Comparison of ENCODE assay signal across 25 mouse cellular contexts in the genomic region with DNA sequence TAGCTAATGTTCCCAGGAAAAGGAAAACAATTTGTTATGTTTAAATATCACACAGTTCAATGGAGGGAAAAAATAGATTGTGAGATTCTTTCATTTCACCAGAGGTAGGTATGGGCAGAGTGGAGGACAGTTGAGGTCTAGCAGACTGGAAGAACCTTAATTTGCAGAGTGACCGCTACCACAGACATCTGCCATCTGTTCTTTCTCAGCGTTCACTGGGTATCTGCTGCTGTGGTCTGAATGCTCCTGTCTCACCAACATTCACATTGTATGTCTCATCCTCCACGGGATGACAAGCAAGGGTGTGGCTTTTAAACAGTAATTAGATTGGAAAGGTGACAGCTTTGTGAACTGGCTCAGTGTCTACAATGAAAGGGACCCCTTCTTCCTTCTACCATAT.
DNase-seq lines count a peak whose midpoint lies in the region; ATAC-seq and TF ChIP-seq lines count a peak whose summit lies in the region.
"Had no signal": no experiment of that assay in that cellular context is flagged by ENCODE, and none has a peak within 500 bp of the region (broad histone marks: within the 10 kb centered on the region; RNA-seq: fewer than 3 reads in every experiment).

No protein-coding gene starts in this region.

- ATAC-seq in hindbrain, postnatal 0 days, result peak; percentile 53; the same call in 1 of the 2 replicates
- ATAC-seq in hindbrain, embryonic 16.5 days, result no peak
- no peak for ATAC-seq in kidney, postnatal 0 days (replicated peaks; ENCODE audit: low FRiP score, low read depth)
- ATAC-seq: CD4-positive, CD25-positive, alpha-beta regulatory T cell, adult 4 months; forebrain, embryonic 13.5 days; forebrain, embryonic 16.5 days; intestine, embryonic 15.5 days had no signal

- no peaks in the 10 kb centered on the region for H3K4me1 ChIP-seq in hindbrain, postnatal 0 days (ENCODE audit: insufficient read depth, low read length)
- H3K4me1 ChIP-seq in hindbrain, embryonic 16.5 days (ENCODE audit: control insufficient read depth, insufficient read depth, low read depth, low read length), result no peaks in the 10 kb centered on the region
- H3K4me1 ChIP-seq in kidney, postnatal 0 days (replicated peaks; ENCODE audit: insufficient read depth, low read length), result no peaks in the 10 kb centered on the region
- H3K4me1 ChIP-seq: forebrain, embryonic 10.5 days; forebrain, embryonic 13.5 days; heart, embryonic 10.5 days; heart, embryonic 13.5 days; intestine, embryonic 15.5 days had no signal

- H3K9ac ChIP-seq in hindbrain, postnatal 0 days (replicated peaks; ENCODE audit: low read length), result no peak overlapping the region
- no peak overlapping the region for H3K9ac ChIP-seq in hindbrain, embryonic 16.5 days (ENCODE audit: low read depth, low read length)
- H3K9ac ChIP-seq in kidney, postnatal 0 days (ENCODE audit: low read depth, low read length), result no peak overlapping the region
- H3K9ac ChIP-seq: forebrain, embryonic 13.5 days; heart, embryonic 13.5 days; hindbrain, embryonic 14.5 days; intestine, embryonic 15.5 days had no signal

- no peaks in the 10 kb centered on the region for H3K9me3 ChIP-seq in hindbrain, postnatal 0 days (ENCODE audit: low read length)
- H3K9me3 ChIP-seq in hindbrain, embryonic 16.5 days (ENCODE audit: control insufficient read depth, low read length), result no peaks in the 10 kb centered on the region
- H3K9me3 ChIP-seq in kidney, postnatal 0 days (replicated peaks; ENCODE audit: low read length), result no peaks in the 10 kb centered on the region
- H3K9me3 ChIP-seq: forebrain, embryonic 10.5 days; forebrain, embryonic 13.5 days; heart, embryonic 10.5 days; heart, embryonic 13.5 days; intestine, embryonic 15.5 days had no signal

- peak; percentile 27 for DNase-seq in hindbrain, postnatal 0 days (ENCODE audit: low spot score)
- peak; percentile 1 for DNase-seq in kidney, postnatal 0 days (ENCODE audit: low spot score)
- DNase-seq in kidney, postnatal 14 days, result no peak
- peak; percentile 64 for DNase-seq in Muller cell, postnatal 12 days (ENCODE audit: inconsistent ontology term)
- DNase-seq in adrenal gland, postnatal 4 days (ENCODE audit: low spot score in 2 of 2), result no peak
- DNase-seq: adrenal gland, postnatal 10 days; adrenal gland, postnatal 36 days; B cell, adult 2 months; cerebellum, adult 11 months; cerebellum, adult 2 months; cerebellum, adult 9-11 months; gastrocnemius, postnatal 10 days; gastrocnemius, postnatal 36 days; heart, adult 2 months; heart, postnatal 14 days; heart, postnatal 4 days had no signal

- H3K4me2 ChIP-seq in hindbrain, postnatal 0 days (ENCODE audit: low read depth, low read length), result no peak overlapping the region
- no peak overlapping the region for H3K4me2 ChIP-seq in hindbrain, embryonic 16.5 days (ENCODE audit: low read length)
- no peak overlapping the region for H3K4me2 ChIP-seq in kidney, postnatal 0 days (ENCODE audit: low read length)
- H3K4me2 ChIP-seq: forebrain, embryonic 13.5 days; heart, embryonic 13.5 days; hindbrain, embryonic 14.5 days; intestine, embryonic 15.5 days had no signal

- no peak overlapping the region for H3K4me3 ChIP-seq in hindbrain, postnatal 0 days (ENCODE audit: low read length)
- no peak overlapping the region for H3K4me3 ChIP-seq in hindbrain, embryonic 16.5 days (ENCODE audit: low read length)
- no peak overlapping the region for H3K4me3 ChIP-seq in kidney, postnatal 0 days (replicated peaks; ENCODE audit: low read depth, low read length)
- H3K4me3 ChIP-seq: forebrain, embryonic 10.5 days; forebrain, embryonic 13.5 days; heart, adult 2 months; heart, embryonic 10.5 days; heart, embryonic 13.5 days; intestine, embryonic 15.5 days had no signal

- 58% methylated on average over 3 of the region's 3 CpGs for WGBS in hindbrain, postnatal 0 days
- WGBS in hindbrain, embryonic 16.5 days, result 80% methylated on average over 3 of the region's 3 CpGs
- 46% methylated on average over 3 of the region's 3 CpGs for WGBS in kidney, postnatal 0 days

- no peak for TF ChIP-seq CTCF in hindbrain, postnatal 0 days (IDR thresholded peaks at IDR 0.05; ENCODE audit: low read depth)
- no peak for TF ChIP-seq CTCF in kidney, postnatal 0 days (IDR thresholded peaks at IDR 0.05; ENCODE audit: low read depth)

- no peaks in the 10 kb centered on the region for H3K36me3 ChIP-seq in hindbrain, postnatal 0 days (ENCODE audit: insufficient read depth, low read length)
- H3K36me3 ChIP-seq in hindbrain, embryonic 16.5 days (ENCODE audit: control insufficient read depth, insufficient read depth, low read length), result no peaks in the 10 kb centered on the region
- no peaks in the 10 kb centered on the region for H3K36me3 ChIP-seq in kidney, postnatal 0 days (ENCODE audit: insufficient read depth, low read length)
- H3K36me3 ChIP-seq: forebrain, embryonic 10.5 days; heart, embryonic 10.5 days; heart, embryonic 13.5 days; intestine, embryonic 15.5 days had no signal

- no peaks in the 10 kb centered on the region for H3K27me3 ChIP-seq in hindbrain, postnatal 0 days (ENCODE audit: insufficient read depth, low read length)
- H3K27me3 ChIP-seq in hindbrain, embryonic 16.5 days (replicated peaks; ENCODE audit: control insufficient read depth, insufficient read depth, low read length), result no peaks in the 10 kb centered on the region
- H3K27me3 ChIP-seq in kidney, postnatal 0 days (ENCODE audit: insufficient read depth, low read length), result no peaks in the 10 kb centered on the region
- H3K27me3 ChIP-seq: forebrain, embryonic 13.5 days; heart, embryonic 13.5 days; intestine, embryonic 15.5 days had no signal

- H3K27ac ChIP-seq in hindbrain, postnatal 0 days, result no peak overlapping the region
- no peak overlapping the region for H3K27ac ChIP-seq in hindbrain, embryonic 16.5 days (ENCODE audit: low read depth, low read length)
- no peak overlapping the region for H3K27ac ChIP-seq in kidney, postnatal 0 days
- H3K27ac ChIP-seq: forebrain, embryonic 10.5 days; forebrain, embryonic 13.5 days; heart, adult 2 months; heart, embryonic 10.5 days; heart, embryonic 13.5 days; hindbrain, embryonic 14.5 days; intestine, embryonic 15.5 days had no signal

Comparison
In these comparisons a context has a peak if more than half of its experiments do, and no peak if none do; other contexts are left out.
1. DNase-seq: peak in hindbrain, postnatal 0 days (single experiment), kidney, postnatal 0 days (single experiment) and Muller cell, postnatal 12 days (single experiment); none in kidney, postnatal 14 days (single experiment) and adrenal gland, postnatal 4 days (0 of 2).